Mouse (Mus musculus) intestine, embryonic 15.5 days (tissue): Measurements from ENCODE around the gene Shroom4. TPM values are rescaled to one million over a fixed set of nuclear protein-coding genes. Genes with fewer than 3 reads are reported as not detected.

Experiments used
- ATAC-seq: fragments of 200-750 bp; cut with Nextera tagmentation; 2 replicates; pipeline ENCODE4 v1.8.0; 2017; ENCODE audit warnings: moderate TSS enrichment, moderate library complexity
- H3K27ac ChIP-seq: fragments of 300-500 bp; sonication (generic); 2 replicates; pipeline ENCODE4 v1.5.1; 2015; ENCODE audit warnings: mild to moderate bottlenecking, inconsistent platforms
- H3K27me3 ChIP-seq: fragments of 300-500 bp; sonication (generic); replicated peaks from 2 replicates; pipeline ENCODE4 v1.6.1; 2015; ENCODE audit warnings: inconsistent platforms
- H3K36me3 ChIP-seq: fragments of 300-500 bp; sonication (generic); 2 replicates; pipeline ENCODE4 v1.6.1; 2015; ENCODE audit warnings: inconsistent platforms
- H3K4me1 ChIP-seq: fragments of 300-500 bp; sonication (generic); replicated peaks from 2 replicates; pipeline ENCODE4 v1.6.1; 2015; ENCODE audit warnings: inconsistent platforms
- H3K4me2 ChIP-seq: fragments of 300-500 bp; sonication (generic); replicated peaks from 2 replicates; pipeline ENCODE4 v1.6.1; 2015; ENCODE audit warnings: mild to moderate bottlenecking, inconsistent platforms
- H3K4me3 ChIP-seq: fragments of 300-500 bp; sonication (generic); replicated peaks from 2 replicates; pipeline ENCODE4 v1.5.1; 2015; ENCODE audit warnings: inconsistent platforms
- H3K9ac ChIP-seq: fragments of 300-500 bp; sonication (generic); 2 replicates; pipeline ENCODE4 v1.6.1; 2015; ENCODE audit warnings: inconsistent platforms
- H3K9me3 ChIP-seq: fragments of 300-500 bp; sonication (generic); 2 replicates; pipeline ENCODE4 v1.6.1; 2016; ENCODE audit warnings: inconsistent platforms
- WGBS: fragments of 180-500 bp; shearing (Covaris S2); methylation state at CpG from one replicate; pipeline ENCODE4 v1.1.7; 2015; 5-methylcytosine and 5-hydroxymethylcytosine counted together
- polyA plus RNA-seq: library from polyadenylated mRNA; unstranded; fragments of >200 nt; fragmentation: Nextera tagmentation; extraction: Ambion mirVana; gene quantifications from 2 replicates; pipeline ENCODE4 v1.2.1, GENCODE M21; 2015

Shroom4 gene
- polyA plus RNA-seq, 1 experiment from 2014 or later = 1.9 TPM

DNA sequence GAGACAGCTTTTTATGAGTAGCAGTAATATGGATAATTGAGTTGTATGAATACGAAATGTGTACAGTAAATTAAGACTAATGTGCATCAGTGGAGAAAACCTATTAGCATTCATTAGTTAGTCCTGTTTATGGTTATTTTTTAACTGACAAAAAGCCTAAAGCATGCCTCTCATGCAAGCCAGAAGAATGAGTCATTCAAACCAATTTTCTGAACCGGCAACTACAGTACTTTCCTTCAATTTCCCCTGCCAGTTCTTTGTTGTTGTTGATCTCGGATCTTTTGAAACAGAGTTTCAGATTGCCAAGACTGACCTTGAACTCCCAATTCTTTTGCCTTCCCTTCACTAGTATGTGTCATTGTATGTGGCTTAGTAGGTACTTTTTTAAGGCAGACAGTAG, 117.6 kb downstream of the Shroom4 start:
- no peak for ATAC-seq
- Histone ChIP-seq H3K9me3 (no peaks in the 10 kb centered on the region), H3K4me1 (no peaks in the 10 kb centered on the region), H3K36me3 (no peaks in the 10 kb centered on the region), H3K9ac (no peak overlapping the region), H3K27me3 (no peaks in the 10 kb centered on the region), H3K4me2 (no peak overlapping the region), H3K4me3 (no peak overlapping the region), H3K27ac (no peak overlapping the region)
- 73% methylated on average over 3 of the region's 3 CpGs for WGBS

DNA sequence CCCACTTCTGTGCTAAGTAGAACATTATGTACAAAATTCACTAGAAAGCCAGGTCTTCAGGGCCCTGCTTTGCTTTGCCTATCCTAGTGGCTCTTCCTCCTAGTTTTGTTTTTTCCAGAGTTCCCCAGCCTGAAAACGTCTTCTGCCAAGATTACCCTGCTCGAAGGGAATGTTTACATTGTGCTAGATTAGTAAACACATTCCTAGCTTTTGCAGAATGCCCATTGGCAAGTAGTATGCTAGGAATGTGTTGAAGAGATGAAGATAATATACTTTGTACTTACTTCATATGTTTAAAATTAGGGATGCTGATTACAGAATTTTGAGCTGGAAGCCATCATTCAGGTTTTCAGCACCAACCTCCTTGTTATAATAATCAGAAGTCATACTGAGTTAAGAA, 118.8 kb downstream of the Shroom4 start:
- H3K9ac ChIP-seq = no peak overlapping the region
- no peak overlapping the region for H3K4me3 ChIP-seq
- no peaks in the 10 kb centered on the region for H3K27me3 ChIP-seq
- ATAC-seq = no peak
- H3K4me2 ChIP-seq = no peak overlapping the region
- H3K9me3 ChIP-seq = no peaks in the 10 kb centered on the region
- no peaks in the 10 kb centered on the region for H3K4me1 ChIP-seq
- 20% methylated on average over 2 of the region's 2 CpGs for WGBS
- no peaks in the 10 kb centered on the region for H3K36me3 ChIP-seq
- no peak overlapping the region for H3K27ac ChIP-seq

DNA sequence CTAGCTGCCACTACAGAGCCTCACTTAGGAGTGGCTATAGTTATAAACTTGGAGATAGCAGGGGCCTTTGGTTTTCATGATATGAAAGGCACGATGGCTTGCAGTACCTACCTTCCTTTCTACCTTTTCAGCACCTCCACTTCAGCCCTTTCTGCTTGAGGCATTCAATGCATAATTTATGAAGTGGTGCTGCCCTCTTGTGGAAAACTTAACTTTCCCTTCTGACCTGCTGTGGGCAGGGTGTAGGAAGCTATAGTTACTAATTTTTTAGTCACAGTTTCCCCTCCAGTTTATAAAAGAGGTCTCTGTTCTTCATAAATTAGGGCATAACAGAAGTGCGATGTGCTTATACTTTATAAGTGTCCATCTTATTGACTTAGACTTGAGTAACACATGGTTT, 123.3 kb downstream of the Shroom4 start:
- Histone ChIP-seq H3K9me3 (no peaks in the 10 kb centered on the region), H3K4me3 (no peak overlapping the region), H3K4me2 (no peak overlapping the region), H3K27ac (no peak overlapping the region), H3K27me3 (no peaks in the 10 kb centered on the region), H3K36me3 (no peaks in the 10 kb centered on the region), H3K4me1 (no peaks in the 10 kb centered on the region), H3K9ac (no peak overlapping the region)
- no peak for ATAC-seq
- WGBS = 56% methylated on average over 2 of the region's 2 CpGs

DNA sequence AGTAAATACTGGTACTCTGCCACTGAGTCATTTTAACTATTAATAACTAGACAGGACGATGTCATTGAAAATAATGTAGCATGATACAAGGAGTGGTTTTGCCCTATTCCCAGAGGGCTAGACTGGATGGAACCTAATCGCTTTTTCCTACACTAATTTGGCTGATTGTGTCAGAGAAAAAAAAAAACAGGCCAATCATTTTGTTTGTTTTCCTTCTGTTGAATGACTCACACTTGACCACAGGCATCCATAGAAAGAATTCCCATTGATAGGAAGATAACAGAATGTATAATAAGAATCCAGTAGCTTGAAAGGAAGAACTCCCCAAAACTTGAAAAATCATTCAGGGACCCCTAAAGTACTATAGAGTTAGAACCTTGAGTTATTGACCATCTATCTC, 137.0 kb downstream of the Shroom4 start:
- H3K27ac ChIP-seq = no peak overlapping the region
- WGBS = 89% methylated on average over 2 of the region's 2 CpGs
- no peak overlapping the region for H3K9ac ChIP-seq
- no peaks in the 10 kb centered on the region for H3K4me1 ChIP-seq
- no peak for ATAC-seq
- no peaks in the 10 kb centered on the region for H3K9me3 ChIP-seq
- no peak overlapping the region for H3K4me2 ChIP-seq
- no peaks in the 10 kb centered on the region for H3K36me3 ChIP-seq
- H3K27me3 ChIP-seq = no peaks in the 10 kb centered on the region
- H3K4me3 ChIP-seq = no peak overlapping the region

DNA sequence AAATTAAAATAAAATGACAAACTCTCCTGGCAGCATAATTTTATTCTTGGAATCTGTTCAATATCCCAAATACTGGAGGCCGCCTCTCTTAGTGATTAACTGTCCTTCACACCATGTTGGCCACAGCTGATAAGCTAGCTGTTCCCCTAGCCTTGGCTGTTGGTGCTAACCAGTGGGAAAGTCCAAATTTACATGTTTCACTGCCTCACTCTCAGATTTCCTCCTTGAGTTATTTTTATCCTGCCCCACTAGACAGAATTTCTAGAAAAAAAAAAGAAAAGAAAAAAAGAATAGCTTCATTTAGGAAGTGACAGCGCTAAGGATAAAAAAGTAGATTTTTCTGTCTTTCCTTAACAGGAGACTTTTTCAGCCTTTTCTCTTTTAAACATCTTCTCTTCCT, 138.0 kb downstream of the Shroom4 start:
- Histone ChIP-seq H3K4me2 (no peak overlapping the region), H3K27ac (no peak overlapping the region), H3K27me3 (no peaks in the 10 kb centered on the region), H3K9ac (no peak overlapping the region), H3K4me1 (no peaks in the 10 kb centered on the region), H3K9me3 (no peaks in the 10 kb centered on the region), H3K36me3 (no peaks in the 10 kb centered on the region), H3K4me3 (no peak overlapping the region)
- WGBS = 74% methylated on average over 2 of the region's 2 CpGs
- ATAC-seq = no peak

DNA sequence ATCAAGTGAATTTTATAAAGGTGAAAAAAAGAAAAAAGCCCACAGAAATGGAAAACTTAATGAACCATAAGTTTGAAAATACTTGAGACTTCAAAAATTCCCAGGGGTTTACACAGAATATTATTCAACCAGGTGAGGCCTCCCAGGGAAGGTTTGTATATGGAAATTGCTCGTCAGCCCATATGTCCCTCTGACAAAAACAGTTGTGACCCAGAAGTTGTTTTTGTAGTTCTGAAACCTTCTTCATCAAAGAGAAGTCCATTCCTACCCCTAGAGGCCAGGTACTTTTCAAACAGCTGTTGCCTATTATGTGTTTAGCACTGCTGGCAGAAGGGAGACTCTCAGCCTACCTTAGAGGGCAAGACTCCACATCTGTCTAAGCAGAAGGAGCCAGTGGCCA, 165.4 kb downstream of the Shroom4 start:
- 78% methylated on average over 1 of the region's 1 CpGs for WGBS
- H3K27ac ChIP-seq = no peak overlapping the region
- ATAC-seq = no peak
- no peaks in the 10 kb centered on the region for H3K9me3 ChIP-seq
- no peak overlapping the region for H3K4me2 ChIP-seq
- H3K9ac ChIP-seq = no peak overlapping the region
- no peaks in the 10 kb centered on the region for H3K4me1 ChIP-seq
- no peaks in the 10 kb centered on the region for H3K36me3 ChIP-seq
- no peaks in the 10 kb centered on the region for H3K27me3 ChIP-seq
- no peak overlapping the region for H3K4me3 ChIP-seq

DNA sequence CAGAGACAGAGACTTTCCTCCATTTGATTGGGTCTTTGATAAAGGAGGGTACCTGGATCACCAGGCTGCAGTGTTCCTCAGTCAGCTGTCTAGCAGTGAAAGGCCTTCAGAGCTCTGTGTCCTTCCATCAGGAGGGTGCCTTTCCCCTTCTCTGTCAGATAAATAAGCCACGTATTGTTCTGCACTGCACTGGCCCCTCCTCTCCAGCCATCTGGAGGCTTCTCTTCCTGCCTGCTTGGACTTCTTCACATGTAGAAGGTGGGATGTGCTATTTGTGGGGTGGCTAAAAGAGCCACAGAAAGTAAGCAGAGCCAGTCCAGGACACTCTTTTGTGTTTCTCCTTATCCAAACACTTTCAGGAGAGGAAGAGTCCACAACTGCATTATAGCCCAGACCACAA, 174.9 kb downstream of the Shroom4 start:
- H3K27ac ChIP-seq = no peak overlapping the region
- H3K4me1 ChIP-seq = no peaks in the 10 kb centered on the region
- no peak for ATAC-seq
- H3K9me3 ChIP-seq = no peaks in the 10 kb centered on the region
- no peak overlapping the region for H3K9ac ChIP-seq
- H3K36me3 ChIP-seq = no peaks in the 10 kb centered on the region
- 38% methylated on average over 1 of the region's 1 CpGs for WGBS
- H3K4me3 ChIP-seq = no peak overlapping the region
- no peak overlapping the region for H3K4me2 ChIP-seq
- no peaks in the 10 kb centered on the region for H3K27me3 ChIP-seq

DNA sequence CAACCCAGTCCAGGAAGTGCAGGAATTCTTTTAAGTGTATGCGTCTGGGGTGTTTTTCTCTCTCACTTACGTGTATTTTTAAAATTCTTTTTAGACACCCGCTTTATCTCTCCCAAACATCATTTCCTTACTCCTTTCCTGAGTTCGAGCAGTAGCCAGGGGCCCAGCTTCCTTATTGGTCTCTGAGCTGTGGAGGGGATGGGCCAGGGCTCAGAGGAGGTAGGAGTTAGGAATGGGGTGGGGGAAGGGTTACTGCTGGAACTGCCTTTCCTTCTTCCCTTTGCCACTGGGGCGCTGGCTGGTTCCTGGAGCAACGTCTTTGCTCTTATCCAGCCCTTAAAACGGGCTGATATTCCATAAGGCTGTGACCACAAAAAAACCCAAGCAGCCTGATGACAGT, 177.3 kb downstream of the Shroom4 start:
- no peaks in the 10 kb centered on the region for H3K36me3 ChIP-seq
- H3K27me3 ChIP-seq = no peaks in the 10 kb centered on the region
- no peak overlapping the region for H3K27ac ChIP-seq
- 36% methylated on average over 7 of the region's 7 CpGs for whole genome bisulfite sequencing
- H3K9ac ChIP-seq = no peak overlapping the region
- no peak overlapping the region for H3K4me2 ChIP-seq
- no peaks in the 10 kb centered on the region for H3K9me3 ChIP-seq
- H3K4me1 ChIP-seq = no peaks in the 10 kb centered on the region
- ATAC-seq = peak; percentile 51; the same call in 1 of the 2 replicates
- H3K4me3 ChIP-seq = no peak overlapping the region

DNA sequence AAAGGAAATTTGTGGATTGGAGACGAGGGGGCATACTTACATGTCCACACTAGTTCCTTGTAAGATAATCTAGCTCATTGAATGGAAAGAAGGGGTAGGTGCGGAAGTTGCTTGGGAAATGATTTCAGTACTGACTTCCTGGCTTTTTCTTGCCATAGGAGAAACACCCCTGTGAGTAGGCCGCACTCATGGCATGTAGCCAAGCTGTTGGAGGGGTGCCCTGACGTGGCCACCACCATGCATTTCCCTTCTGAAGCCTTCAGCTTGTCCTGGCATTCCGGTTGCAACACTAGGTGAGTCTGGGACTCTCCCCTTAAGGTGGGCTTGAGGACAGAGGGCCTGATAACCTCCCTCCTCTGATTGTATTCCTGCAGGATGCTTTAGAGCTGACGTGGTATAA, 181.0 kb downstream of the Shroom4 start:
- H3K27me3 ChIP-seq = no peaks in the 10 kb centered on the region
- no peaks in the 10 kb centered on the region for H3K36me3 ChIP-seq
- H3K4me1 ChIP-seq = no peaks in the 10 kb centered on the region
- no peak overlapping the region for H3K27ac ChIP-seq
- no peak overlapping the region for H3K9ac ChIP-seq
- WGBS = 85% methylated on average over 6 of the region's 6 CpGs
- H3K4me3 ChIP-seq = no peak overlapping the region
- H3K9me3 ChIP-seq = no peaks in the 10 kb centered on the region
- H3K4me2 ChIP-seq = no peak overlapping the region
- no peak for ATAC-seq

DNA sequence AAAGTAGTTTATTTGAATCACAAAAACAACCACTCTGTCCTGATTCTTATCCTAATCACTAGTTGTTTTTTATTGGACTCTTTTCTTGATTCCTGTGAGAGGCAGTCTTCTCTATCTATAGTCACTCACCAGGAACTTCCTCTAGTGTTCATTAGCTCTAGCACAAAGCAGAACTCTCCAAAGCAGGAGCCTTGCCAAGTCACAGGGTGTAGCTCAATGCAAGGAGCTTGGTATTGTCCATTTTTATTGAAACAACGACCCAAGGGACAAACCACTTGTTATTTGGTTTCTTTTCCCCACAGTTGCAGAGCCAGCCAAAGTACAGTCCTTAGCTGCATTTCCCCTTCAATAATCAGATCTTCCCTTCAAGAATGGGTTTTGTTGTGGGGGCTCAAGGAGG, 181.5 kb downstream of the Shroom4 start:
- Histone ChIP-seq H3K4me3 (no peak overlapping the region), H3K9me3 (no peaks in the 10 kb centered on the region), H3K4me1 (no peaks in the 10 kb centered on the region), H3K27ac (no peak overlapping the region), H3K36me3 (no peaks in the 10 kb centered on the region), H3K27me3 (no peaks in the 10 kb centered on the region), H3K9ac (no peak overlapping the region), H3K4me2 (no peak overlapping the region)
- ATAC-seq = no peak
- WGBS = 86% methylated on average over 1 of the region's 1 CpGs

DNA sequence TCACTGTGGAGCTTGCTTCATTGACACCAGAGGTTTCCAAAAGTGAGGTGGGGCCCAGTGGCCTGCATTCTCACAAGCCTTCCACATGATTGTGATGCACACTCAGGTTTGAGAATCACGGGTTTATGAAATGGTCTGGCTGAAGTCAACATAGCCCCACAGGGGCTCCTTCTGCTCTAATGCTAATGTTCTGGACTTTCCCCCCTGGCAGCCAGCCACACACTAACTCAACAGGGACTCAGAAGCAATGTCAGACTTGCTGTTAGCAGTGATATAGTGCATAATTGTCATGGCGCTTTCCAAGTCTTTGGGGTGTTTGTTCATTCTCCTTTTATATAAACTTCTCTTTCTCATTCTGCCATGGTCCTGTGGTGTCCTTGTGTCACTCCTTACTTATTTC, 183.0 kb downstream of the Shroom4 start:
- whole genome bisulfite sequencing = 74% methylated on average over 2 of the region's 2 CpGs
- no peak for ATAC-seq
- no peaks in the 10 kb centered on the region for H3K27me3 ChIP-seq
- no peaks in the 10 kb centered on the region for H3K4me1 ChIP-seq
- H3K4me3 ChIP-seq = no peak overlapping the region
- H3K9ac ChIP-seq = no peak overlapping the region
- no peak overlapping the region for H3K4me2 ChIP-seq
- H3K9me3 ChIP-seq = no peaks in the 10 kb centered on the region
- H3K27ac ChIP-seq = no peak overlapping the region
- no peaks in the 10 kb centered on the region for H3K36me3 ChIP-seq

DNA sequence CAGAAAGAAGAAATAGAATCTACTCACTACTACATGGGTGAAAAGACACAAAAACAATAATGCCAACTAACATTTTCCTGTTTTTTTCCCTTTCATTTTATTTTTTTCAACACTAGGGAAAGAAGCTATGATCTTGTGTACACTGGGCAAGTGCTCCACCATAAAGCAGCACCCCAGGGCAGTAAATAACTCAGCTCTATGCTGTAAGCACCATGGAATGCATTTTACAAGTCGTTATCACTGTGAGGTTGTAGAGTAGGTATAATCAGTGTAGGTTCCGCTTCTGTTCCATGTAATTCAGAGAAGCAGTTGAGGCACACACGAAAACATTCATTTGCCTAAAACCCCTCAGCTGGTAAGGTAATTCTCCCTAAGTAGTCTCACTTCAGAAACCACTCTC, 194.5 kb downstream of the Shroom4 start:
- Histone ChIP-seq H3K9me3 (no peaks in the 10 kb centered on the region), H3K4me3 (no peak overlapping the region), H3K9ac (no peak overlapping the region), H3K36me3 (no peaks in the 10 kb centered on the region), H3K27me3 (no peaks in the 10 kb centered on the region), H3K4me2 (no peak overlapping the region), H3K4me1 (no peaks in the 10 kb centered on the region), H3K27ac (no peak overlapping the region)
- ATAC-seq = peak; percentile 82
- WGBS = 69% methylated on average over 3 of the region's 3 CpGs

DNA sequence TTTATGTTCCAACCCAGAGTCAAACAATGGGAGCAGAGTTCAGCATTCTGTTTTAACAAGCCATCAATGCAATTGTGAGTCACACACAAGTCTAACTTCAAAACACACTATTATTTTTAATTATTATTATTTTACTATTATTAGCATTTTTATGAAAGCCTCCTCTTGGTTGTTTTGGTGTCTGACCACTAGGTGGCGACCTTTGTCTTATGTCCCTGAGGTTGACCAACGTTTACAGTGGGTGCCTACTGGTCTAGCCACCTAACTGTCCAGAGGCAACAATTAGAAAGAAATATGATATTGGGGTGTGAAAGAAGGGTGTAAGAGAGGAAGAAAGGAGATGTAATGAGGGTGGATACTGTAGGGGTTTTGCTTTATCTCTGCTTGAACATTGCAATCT, 254.4 kb downstream of the Shroom4 start:
- Histone ChIP-seq H3K4me1 (no peaks in the 10 kb centered on the region), H3K9ac (no peak overlapping the region), H3K4me2 (no peak overlapping the region), H3K4me3 (no peak overlapping the region), H3K27me3 (no peaks in the 10 kb centered on the region), H3K9me3 (no peaks in the 10 kb centered on the region), H3K27ac (no peak overlapping the region), H3K36me3 (no peaks in the 10 kb centered on the region)
- WGBS = 10% methylated on average over 2 of the region's 2 CpGs
- ATAC-seq = no peak

DNA sequence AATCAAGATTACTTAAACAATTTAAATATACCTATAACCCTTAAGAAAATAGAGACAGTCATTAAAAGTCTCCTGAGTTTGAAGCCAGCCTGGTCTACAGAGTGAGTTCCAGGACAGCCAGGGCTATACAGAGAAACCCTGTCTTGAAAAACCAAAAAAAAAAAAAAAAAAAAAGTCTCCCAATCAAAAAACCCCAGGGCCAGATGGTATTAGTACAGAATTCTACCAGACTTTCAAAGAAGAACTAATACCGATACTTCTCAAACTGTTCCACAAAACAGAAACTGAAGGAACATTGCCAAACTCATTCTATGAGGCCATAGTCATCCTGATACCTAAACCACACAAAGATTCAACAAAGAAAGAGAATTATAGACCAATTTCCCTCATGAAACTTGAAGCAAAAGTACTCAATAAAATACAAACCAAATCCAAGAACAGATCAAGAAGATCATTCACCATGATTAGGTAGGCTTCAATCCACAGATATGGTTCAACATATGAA, 259.2 kb downstream of the Shroom4 start:
- H3K27me3 ChIP-seq = no peaks in the 10 kb centered on the region
- ATAC-seq = no peak
- H3K4me3 ChIP-seq = no peak overlapping the region
- no peak overlapping the region for H3K4me2 ChIP-seq
- no peaks in the 10 kb centered on the region for H3K9me3 ChIP-seq
- no peak overlapping the region for H3K27ac ChIP-seq
- WGBS = 96% methylated on average over 1 of the region's 1 CpGs
- H3K36me3 ChIP-seq = no peaks in the 10 kb centered on the region
- H3K9ac ChIP-seq = no peak overlapping the region
- H3K4me1 ChIP-seq = no peaks in the 10 kb centered on the region
